19 mouse cellular contexts compared by ENCODE assay signal in the genomic region with DNA sequence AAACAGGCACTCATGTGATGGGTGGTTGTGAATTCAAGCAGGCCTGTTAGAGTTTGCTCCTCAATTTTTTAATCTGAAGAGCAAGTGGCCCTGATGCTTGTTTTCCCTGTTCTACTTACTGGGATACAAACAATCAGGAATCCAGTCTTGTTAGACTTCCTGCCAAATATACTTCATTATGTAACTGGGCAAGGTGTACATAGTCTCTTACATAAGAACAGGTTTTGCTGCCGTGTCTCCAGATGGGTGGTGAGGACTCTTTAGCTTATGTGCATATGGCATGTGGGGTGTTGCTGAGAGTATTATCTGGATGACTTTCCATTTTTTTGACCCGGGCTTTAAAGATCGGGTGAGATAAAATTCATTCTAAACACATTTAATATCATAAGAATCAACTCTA. TPM values are rescaled to one million over a fixed set of nuclear protein-coding genes. Genes with fewer than 3 reads are reported as not detected.
A peak's percentile ranks its signal among the peaks of the same experiment; 100 is the strongest.
DNase-seq lines count a peak whose midpoint lies in the region.
"Had no signal": no experiment of that assay in that cellular context is flagged by ENCODE, and none has a peak within 500 bp of the region (broad histone marks: within the 10 kb centered on the region; RNA-seq: fewer than 3 reads in every experiment).

No protein-coding gene starts in this region.

- peak; percentile 23 for DNase-seq in cerebellum, adult 11-12 months
- DNase-seq in cerebellum, postnatal 4 days (ENCODE audit: low spot score in 2 of 2): no peak
- DNase-seq in lung, postnatal 25 days (ENCODE audit: low spot score): peak; percentile 70
- DNase-seq in lung, postnatal 14 days: no peak
- peak; percentile 79 for DNase-seq in cerebellum, adult 9-10 months
- DNase-seq in spleen, adult 12 weeks (ENCODE audit: low spot score): no peak
- DNase-seq in adrenal gland, postnatal 4 days (ENCODE audit: low spot score in 2 of 2): no peak
- DNase-seq: adrenal gland, postnatal 10 days; gastrocnemius, postnatal 14 days; heart, adult 2 months; kidney, postnatal 4 days; layer of hippocampus, postnatal 36 days; left cerebral cortex, postnatal 4 days; liver, embryonic 13.5 days; lung, adult 2 months; lung, postnatal 10 days; right cerebral cortex, postnatal 4 days; thymus, adult 2 months; thymus, postnatal 4 days had no signal

RNA-seq across cellular contexts. Expression of gene Otud1, which starts 43.8 kb away (rescaled TPM):
- total RNA-seq in adrenal gland, postnatal 4 days (2021): 10 to 100 TPM in 1 of 2 experiments, 1 to 10 TPM in 1; 9.8 to 10.3 TPM

Comparison
In these comparisons a context has a peak if more than half of its experiments do, and no peak if none do; other contexts are left out.
1. DNase-seq: peak in cerebellum, adult 11-12 months (single experiment), lung, postnatal 25 days (single experiment) and cerebellum, adult 9-10 months (single experiment); none in cerebellum, postnatal 4 days (0 of 2), lung, postnatal 14 days (single experiment), spleen, adult 12 weeks (single experiment) and adrenal gland, postnatal 4 days (0 of 2).